Mouse (Mus musculus): Measurements from ENCODE around the gene Mterf2. TPM values are rescaled to one million over a fixed set of nuclear protein-coding genes. Genes with fewer than 3 reads are reported as not detected.

Mterf2 gene
- polyA plus RNA-seq, 2 experiments from 2014 or later = 19.3 to 20.2 TPM

Other genes with a start within 250 kb of the Mterf2 start
- 1 to 10 TPM; 5.6 to 7.4 TPM for gene Ric8b, start 210.4 kb downstream of the Mterf2 start, polyA plus RNA-seq (2017; shearing (Covaris generic))
- under 1 TPM; 0.45 to 0.66 TPM for gene Fhl4, start 25.5 kb downstream of the Mterf2 start, polyA plus RNA-seq (2017; shearing (Covaris generic))
- 10 to 100 TPM; 31.9 to 40.0 TPM for gene Tmem263, start 25.4 kb downstream of the Mterf2 start, polyA plus RNA-seq (2017; shearing (Covaris generic))
- 1 to 10 TPM; 6.1 to 7.0 TPM for gene Cry1, start 57.0 kb upstream of the Mterf2 start, polyA plus RNA-seq (2017; shearing (Covaris generic))

Data from activated CD4-positive, CD25-positive, alpha-beta regulatory T cell, adult 4 months (primary cell).